Mouse (Mus musculus) kidney, postnatal 14 days (tissue): ENCODE measurements around the gene Rasgef1c.

Experiments
- DNase-seq: peaks from one replicate; pipeline ENCODE4 v3.0.0; 2022; ENCODE audit warnings: mixed read lengths

Rasgef1c gene

DNA sequence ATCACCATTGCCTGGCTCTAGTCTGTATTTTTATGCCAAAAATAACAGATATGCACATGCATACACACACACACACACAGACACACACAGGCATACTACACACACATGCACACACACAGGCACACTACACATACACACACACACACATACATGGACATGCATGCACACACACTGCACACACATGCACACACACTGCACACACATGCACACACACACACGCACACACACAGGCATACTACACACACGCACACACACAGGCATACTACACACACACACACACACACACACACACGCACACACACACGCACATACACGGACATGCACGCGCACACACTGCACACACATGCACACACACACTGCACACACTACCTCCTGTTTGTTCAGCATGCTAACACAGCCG, 77.3 kb downstream of the Rasgef1c start:
- no peak for DNase-seq

DNA sequence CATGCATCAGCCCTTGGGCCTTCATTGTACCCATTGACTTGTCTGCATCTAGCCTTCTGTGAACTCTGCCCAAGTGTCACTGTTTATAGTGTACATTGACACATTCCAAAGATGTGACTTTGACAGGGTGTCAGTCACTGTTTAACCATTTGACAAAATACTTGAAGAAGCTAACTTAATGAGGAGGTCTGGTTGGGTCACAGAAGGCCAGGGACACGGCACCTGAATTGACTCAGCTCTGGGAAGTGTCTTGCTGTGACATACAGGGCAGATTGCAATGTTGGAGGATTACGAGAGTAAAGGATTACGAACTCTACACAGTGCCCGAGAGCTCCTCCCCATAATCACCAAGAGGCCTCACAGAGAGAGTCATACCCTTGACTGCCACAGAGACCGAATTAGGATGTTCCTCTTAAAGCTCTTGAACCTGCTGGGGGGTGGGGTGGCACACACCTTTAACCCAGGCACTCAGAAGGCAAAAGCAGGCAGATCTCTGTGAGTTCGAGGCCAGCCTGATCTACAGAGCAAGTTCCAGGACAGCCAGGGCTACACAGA, 79.1 kb downstream of the Rasgef1c start:
- DNase-seq: peak; percentile 26

DNA sequence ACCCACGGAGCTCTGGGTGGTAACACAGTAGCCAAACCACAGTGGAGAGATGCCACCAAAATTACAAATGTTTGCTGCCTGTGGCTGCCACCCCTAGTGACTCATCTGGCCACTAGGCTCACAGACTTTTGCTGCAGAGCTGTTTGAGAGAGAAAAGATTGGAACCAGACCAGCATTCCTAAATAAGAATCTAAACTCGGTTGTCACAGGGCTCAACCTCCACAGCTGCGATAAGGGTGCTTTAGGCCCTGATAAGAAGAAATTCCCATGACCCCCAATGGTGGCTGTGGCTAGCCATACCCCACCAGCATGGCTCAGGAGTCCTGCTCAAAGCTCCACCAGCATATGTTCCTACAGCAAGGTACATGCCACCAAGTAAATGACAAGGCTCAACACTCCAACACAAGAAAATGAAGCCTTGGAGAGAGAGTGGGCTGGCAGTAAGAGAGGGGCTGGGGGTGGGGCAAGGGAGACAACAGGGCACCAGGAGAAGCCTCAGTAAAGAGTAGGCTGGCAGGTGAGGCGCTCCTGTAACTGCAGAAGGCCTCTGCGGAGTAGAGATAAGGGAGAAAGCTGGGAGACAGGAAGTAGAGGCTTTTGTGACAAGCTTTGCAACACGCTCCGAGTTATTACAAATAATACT, 79.8 kb downstream of the Rasgef1c start:
- DNase-seq: no peak

DNA sequence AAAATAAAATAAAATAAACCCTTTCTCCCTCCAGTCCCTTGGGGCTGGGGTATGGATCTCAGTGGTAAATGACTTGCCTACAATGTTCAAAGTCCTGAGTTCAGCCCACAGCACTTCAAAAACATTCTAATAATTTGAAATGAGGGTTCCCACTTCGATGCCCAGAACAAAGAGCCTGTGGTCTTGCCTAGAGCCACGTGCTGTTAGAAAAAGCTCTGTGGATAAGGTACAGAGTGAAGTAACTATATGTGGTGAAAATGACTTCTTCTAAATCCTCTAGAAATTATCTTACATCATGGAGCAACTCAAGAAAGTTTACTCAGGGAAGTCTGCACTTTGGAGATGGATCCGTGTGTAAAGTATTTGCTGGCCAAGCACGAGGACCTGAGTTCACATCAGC, 80.5 kb downstream of the Rasgef1c start:
- DNase-seq: no peak

DNA sequence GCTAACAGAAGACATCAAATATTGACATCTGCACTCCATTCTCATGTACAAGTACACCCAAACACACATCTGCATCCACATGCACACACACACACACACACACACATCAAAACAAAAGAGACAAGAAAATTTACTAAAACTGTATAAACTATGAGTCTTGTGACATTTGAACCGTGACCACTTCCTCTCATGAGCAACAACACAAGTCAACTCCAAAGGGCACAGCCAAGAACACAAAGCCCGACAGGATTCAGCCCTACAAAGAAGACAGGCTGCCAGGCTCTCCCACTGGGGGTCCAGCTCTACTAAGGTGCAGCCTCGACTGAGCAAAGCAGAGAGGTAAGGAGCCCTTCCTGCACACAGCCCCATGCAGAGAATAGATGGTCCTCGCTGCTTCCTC, 81.2 kb downstream of the Rasgef1c start:
- no peak for DNase-seq

DNA sequence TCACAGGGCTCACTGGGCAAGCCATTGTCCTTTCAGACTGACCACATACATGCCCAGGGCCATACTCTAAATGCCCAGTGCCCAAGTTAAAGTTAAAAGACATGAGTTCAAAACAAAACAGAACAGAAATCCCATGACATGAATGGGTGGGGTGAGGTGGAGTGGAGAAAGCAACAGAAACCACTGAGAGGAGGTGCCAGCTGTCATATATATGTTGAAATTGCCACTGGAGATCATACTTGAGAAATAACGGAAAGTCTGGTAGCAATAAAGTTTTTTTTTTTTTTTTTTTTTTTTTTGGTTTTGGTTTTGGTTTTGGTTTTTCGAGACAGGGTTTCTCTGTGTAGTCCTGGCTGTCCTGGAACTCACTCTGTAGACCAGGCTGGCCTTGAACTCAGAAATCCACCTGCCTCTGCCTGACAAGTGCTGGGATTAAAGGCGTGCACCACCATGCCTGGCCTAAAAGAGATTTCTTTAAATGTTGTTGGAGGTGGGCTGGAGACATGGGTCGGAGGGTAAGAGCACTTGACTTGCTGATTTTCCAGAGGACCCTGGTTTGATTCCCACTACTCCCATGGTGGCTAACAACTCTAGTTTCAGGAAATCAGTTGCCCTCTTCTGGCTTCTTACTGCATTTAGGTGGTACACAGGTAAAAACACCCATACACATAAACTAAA, 82.4 kb downstream of the Rasgef1c start:
- DNase-seq: no peak

DNA sequence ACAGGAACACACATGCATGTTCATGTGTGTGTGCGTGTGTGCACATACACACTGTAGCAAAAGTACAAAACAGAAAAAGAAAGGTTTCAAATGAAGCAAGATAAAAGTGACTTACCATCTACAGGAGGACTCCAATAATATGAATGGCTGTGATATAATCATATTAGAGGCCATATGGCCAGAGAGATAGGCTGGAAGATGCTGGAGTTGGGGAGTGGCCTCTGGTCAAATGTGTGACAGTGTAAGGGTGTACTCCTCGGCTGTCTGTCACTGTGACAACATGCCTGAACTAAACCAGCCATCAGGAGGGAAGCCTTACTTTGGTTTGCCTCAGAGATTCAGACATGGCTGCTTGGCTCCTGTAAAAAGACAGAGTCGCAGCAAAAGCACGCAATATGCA, 83.4 kb downstream of the Rasgef1c start:
- DNase-seq: no peak

GRCm38 (mm10) chr11:49986277-49987036, 84.8 kb downstream of the Rasgef1c start:
- DNase-seq: peak; percentile 73

GRCm38 (mm10) chr11:49994536-49994935, 92.9 kb downstream of the Rasgef1c start:
- DNase-seq: no peak

DNA sequence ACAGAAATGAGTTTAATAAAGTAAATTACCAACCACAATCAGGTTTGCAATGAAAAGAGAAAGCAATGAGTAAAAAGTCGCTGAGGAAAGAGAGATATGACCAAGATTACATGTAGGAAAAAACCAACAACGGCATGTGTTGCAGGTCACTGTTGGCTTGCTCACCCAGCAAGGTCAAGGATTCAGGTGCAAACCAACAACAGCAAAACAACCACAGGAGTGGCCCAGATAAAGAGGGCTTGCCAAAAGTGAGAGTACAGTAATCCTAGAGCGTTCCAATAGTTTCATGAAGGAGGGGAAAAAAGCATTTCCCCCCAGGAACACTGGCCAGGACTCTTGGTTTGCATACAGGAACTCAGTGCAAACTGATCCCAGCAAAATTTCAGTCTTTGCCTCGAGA, 94.8 kb downstream of the Rasgef1c start:
- DNase-seq: no peak

- DNase-seq: peak; percentile 83
Measured at GRCm38 (mm10) chr11:49997321-49997720, 95.7 kb downstream of the Rasgef1c start.

GRCm38 (mm10) chr11:50002853-50003252, 101.2 kb downstream of the Rasgef1c start:
- no peak for DNase-seq

- DNase-seq: no peak
Measured at GRCm38 (mm10) chr11:50007776-50008175, 106.1 kb downstream of the Rasgef1c start.

DNA sequence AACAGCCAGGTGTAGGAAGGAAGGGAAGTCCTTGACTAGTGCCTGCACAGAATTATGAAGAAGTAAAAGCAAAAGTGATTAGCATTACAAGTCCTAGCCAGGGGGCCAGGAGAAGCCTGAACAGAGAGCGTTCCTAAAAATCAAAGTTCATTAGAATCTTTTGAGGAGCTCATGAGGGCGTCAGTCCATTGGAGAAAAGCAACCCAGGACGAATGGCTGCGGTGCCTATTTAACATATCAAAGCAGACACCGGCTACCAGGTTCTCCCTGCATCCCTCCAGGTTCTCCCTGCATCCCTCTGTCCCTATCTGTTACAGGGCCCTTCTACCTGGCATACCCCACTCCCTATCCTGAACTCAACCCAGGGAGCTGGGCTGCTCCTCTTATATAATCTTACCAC, 106.6 kb downstream of the Rasgef1c start:
- no peak for DNase-seq

GRCm38 (mm10) chr11:50013016-50013415, 111.4 kb downstream of the Rasgef1c start:
- DNase-seq: no peak

DNA sequence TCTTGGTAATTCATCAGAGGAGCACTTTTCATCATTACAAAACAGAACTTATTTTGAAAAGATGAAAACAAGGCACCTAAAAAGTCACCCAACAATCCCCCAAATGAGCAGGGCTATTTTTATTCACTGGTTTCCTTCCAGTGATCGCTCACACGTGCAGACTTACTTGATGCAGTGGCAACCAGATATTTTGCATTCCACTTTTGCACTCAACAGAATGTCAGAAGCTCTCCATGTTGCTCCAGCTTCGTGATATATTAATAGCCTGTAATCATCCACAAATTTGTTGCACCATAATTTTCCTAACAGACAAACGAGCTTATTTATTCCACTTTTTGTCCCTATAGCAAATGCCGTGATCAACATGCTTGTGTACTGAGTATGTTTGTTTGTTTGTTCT, 114.9 kb downstream of the Rasgef1c start:
- DNase-seq: no peak

DNA sequence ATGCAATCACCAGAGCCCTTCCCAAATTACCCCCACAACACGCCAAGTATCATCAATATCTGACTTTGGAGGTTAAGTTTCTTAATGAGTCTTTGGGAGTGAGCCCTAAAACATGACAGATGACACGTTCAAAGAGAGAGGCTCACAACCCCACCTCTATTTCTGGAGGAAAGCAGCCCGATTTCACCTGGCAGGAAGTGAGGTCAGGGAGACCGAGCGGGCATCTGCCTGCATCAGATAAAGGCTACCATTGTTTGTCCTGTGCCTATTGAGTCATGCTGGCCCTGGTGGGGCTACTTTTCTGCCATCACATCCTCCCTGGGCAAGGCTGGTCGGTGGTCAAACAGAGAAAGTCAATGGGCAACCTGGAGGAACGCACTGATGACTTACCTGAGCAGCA, 115.9 kb downstream of the Rasgef1c start:
- no peak for DNase-seq

DNA sequence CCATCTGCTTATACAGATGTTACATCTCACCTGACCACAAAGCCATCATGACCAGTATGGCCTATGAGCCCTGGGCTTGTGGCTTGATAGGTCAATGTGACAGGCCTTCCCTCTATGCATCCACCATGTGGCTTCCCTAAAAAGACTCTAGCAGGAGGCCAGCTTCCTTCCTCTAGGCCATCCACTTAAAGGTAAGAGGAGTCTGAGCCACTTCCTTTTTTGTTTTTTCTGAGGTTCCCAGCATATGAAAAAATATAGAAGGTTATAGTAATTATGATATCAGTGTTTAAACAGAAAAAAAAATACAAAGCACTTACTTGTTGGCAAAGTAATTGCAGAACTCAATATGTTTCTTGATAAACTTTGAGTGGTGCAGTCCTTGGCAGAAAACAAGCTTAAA, 117.2 kb downstream of the Rasgef1c start:
- DNase-seq: no peak

DNA sequence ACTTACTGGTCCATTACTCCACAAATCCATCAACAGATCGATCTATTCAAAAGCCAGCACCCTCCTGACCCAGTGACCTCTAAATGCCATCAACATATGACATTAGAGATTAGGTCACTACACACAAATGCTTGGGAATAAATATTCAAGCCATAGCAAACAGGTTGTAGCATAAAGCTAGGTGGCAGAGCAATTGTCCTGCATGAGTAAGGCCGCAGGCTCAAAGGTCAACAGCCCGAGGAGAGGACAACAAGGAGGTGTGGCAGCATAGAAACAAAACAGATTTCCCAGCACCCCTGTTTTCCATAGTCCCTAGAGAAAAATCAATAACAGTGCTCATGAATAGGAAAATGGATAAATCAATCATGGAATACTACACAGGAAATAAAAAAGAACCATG, 120.5 kb downstream of the Rasgef1c start:
- DNase-seq: no peak

- DNase-seq: no peak
Measured at GRCm38 (mm10) chr11:50024445-50024832, 122.8 kb downstream of the Rasgef1c start.

- DNase-seq: peak; percentile 98
Measured at GRCm38 (mm10) chr11:50024833-50025720, 123.4 kb downstream of the Rasgef1c start, which contains the start of gene Rnf130. Gene Rnf130, plus strand, starts transcription at chr11:50025346.

- DNase-seq: no peak
Measured at GRCm38 (mm10) chr11:50025721-50026520, 124.3 kb downstream of the Rasgef1c start.
